Mouse (Mus musculus) forebrain, embryonic 13.5 days (tissue): Measurements from ENCODE around the gene Lyrm9. TPM values are rescaled to one million over a fixed set of nuclear protein-coding genes. Genes with fewer than 3 reads are reported as not detected.

Experiments used
- polyA plus RNA-seq: library from polyadenylated mRNA; unstranded; fragments of >200 nt; fragmentation: Nextera tagmentation; extraction: Ambion mirVana; gene quantifications from 2 replicates; pipeline ENCODE4 v1.2.1, GENCODE M21; 2015

The Lyrm9 gene
- polyA plus RNA-seq, 1 experiment from 2014 or later, result 25.2 TPM

Other genes with a start within 250 kb of the Lyrm9 start
- 34.1 and 34.2 TPM in 2 replicates for gene Nlk, start 129.2 kb upstream of the Lyrm9 start, polyA plus RNA-seq
- gene Ccnq, start 74.9 kb upstream of the Lyrm9 start, polyA plus RNA-seq, result 39.5 and 39.8 TPM in 2 replicates
- 0.57 and 0.65 TPM in 2 replicates for gene Nos2, start 94.2 kb downstream of the Lyrm9 start, polyA plus RNA-seq
- gene Lgals9, start 158.4 kb downstream of the Lyrm9 start, polyA plus RNA-seq, result 3.8 and 3.9 TPM in 2 replicates